Mouse (Mus musculus): Measurements from ENCODE around the gene Sim2. TPM values are rescaled to one million over a fixed set of nuclear protein-coding genes. Genes with fewer than 3 reads are reported as not detected.

Gene Sim2
- 1 to 10 TPM in 1 of 2 experiments, under 1 TPM in 1; 0.80 to 5.0 TPM for polyA plus RNA-seq (2012; fragmentation: generic; extraction: Trizol)

GRCm38 (mm10) chr16:94084711-94085602, at the start of gene Sim2:
TSS of gene Sim2 (plus strand) at chr16:94084931.

Other genes with a start within 250 kb of the Sim2 start
- 10 to 100 TPM; 11.5 to 57.3 TPM for gene Chaf1b, start 201.0 kb upstream of the Sim2 start, polyA plus RNA-seq (2012; fragmentation: generic; extraction: Trizol)
- not detected for gene Cldn14, start 76.1 kb upstream of the Sim2 start, polyA plus RNA-seq (2012; fragmentation: generic; extraction: Trizol)
- gene Hlcs, start 228.6 kb downstream of the Sim2 start, polyA plus RNA-seq (2012; fragmentation: generic; extraction: Trizol): 1 to 10 TPM; 2.3 to 3.0 TPM
- not detected for gene Ripply3, start 243.5 kb downstream of the Sim2 start, polyA plus RNA-seq (2012; fragmentation: generic; extraction: Trizol)

Measured in C3H10T1/2 (cell line).